Mouse (Mus musculus) erythroblast, embryonic 14.5 days (primary cell): Measurements from ENCODE around the gene Cep152. TPM values are rescaled to one million over a fixed set of nuclear protein-coding genes. Genes with fewer than 3 reads are reported as not detected.

Experiments
- H3K27me3 ChIP-seq: 2 replicates; pipeline ENCODE4 v1.6.1; 2012; ENCODE audit warnings: inconsistent platforms; ENCODE audit not compliant: control insufficient read depth
- H3K36me3 ChIP-seq: 2 replicates; pipeline ENCODE4 v1.6.1; 2012; ENCODE audit warnings: mild to moderate bottlenecking, inconsistent platforms; ENCODE audit not compliant: control insufficient read depth
- H3K4me1 ChIP-seq: 2 replicates; pipeline ENCODE4 v1.6.1; 2012; ENCODE audit warnings: inconsistent platforms; ENCODE audit not compliant: control insufficient read depth
- H3K4me3 ChIP-seq: replicated peaks from 2 replicates; pipeline ENCODE3; 2012; ENCODE audit warnings: moderate library complexity, mild to moderate bottlenecking, inconsistent platforms
- H3K9me3 ChIP-seq: 2 replicates; pipeline ENCODE4 v1.6.1; 2012; ENCODE audit warnings: low read length, inconsistent platforms, mixed read lengths; ENCODE audit not compliant: control insufficient read depth
- GATA1 ChIP-seq: IDR thresholded peaks from 2 replicates; pipeline ENCODE4 v1.6.1; 2012; ENCODE audit warnings: low read length, inconsistent platforms, mixed read lengths
- TAL1 ChIP-seq: IDR thresholded peaks from 3 replicates; pipeline ENCODE4 v1.6.1; 2012; ENCODE audit warnings: low read length, inconsistent platforms, mixed read lengths
- polyA plus RNA-seq: library from polyadenylated mRNA; stranded (reverse); fragments of >175 nt; gene quantifications from 2 replicates; pipeline ENCODE4 v1.2.3, GENCODE M21; 2012

The Cep152 gene
- polyA plus RNA-seq, 1 experiment, result 0.27 TPM

DNA sequence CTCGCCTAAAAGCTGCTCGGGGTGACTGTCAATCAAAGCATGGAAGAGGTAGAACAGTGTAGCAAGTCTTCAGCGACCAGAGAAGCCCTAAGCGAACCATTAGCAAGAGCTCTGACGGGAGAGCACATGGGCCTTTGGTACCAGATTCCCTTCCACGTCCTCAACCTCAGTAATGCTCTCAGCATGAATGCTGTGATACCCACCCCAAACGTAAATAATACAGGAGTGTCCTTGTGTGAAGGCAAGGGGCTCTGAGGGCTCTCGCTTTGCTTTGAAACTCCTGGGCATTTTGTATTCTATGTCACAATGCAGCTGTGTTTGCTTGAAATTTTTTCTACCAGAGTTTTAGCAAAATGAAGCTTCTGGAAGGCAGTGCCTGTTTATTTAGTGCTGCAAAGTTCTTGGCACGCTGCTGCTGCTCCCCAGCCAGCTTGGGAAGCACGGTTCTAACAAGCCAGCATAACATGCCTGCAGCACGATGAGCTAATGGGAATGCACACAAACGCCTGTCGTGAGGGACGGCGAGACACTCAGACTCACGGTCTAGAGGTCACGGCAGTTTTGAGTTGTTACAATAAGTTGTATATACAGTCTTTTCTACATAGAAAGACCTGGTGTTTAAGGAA is 18.6 kb downstream of the Cep152 start:
- peaks cover 94% of the 10 kb centered on the region for H3K36me3 ChIP-seq

DNA sequence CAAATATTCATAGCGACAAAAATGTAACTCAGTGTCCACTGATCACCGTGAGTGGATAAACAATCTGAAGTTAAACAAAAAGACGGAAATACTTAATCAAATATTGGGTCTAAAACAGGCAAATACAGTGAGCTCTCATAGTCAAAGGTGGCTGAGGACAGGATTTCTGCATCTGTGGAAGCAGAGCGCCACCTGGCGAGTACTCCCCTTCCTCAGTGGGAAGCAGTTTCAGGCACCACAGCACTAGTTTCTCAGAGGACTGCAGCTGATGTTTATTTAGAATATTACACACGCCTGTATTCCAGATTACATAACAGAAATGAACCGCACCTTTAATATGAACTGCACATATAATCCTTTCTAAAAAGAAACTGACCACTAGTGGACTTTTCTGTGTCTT is 20.3 kb downstream of the Cep152 start:
- H3K4me3 ChIP-seq, result no peak overlapping the region
- no peaks in the 10 kb centered on the region for H3K9me3 ChIP-seq
- no peaks in the 10 kb centered on the region for H3K4me1 ChIP-seq
- H3K36me3 ChIP-seq, result peaks cover 95% of the 10 kb centered on the region
- TF ChIP-seq TAL1 (no peak), GATA1 (no peak)
- H3K27me3 ChIP-seq, result no peaks in the 10 kb centered on the region

More for the DNA sequence above, 18.6 kb downstream of the Cep152 start:
- no peak overlapping the region for H3K4me3 ChIP-seq
- no peaks in the 10 kb centered on the region for H3K4me1 ChIP-seq
- TF ChIP-seq TAL1 (no peak), GATA1 (no peak)
- H3K9me3 ChIP-seq, result no peaks in the 10 kb centered on the region
- no peaks in the 10 kb centered on the region for H3K27me3 ChIP-seq

DNA sequence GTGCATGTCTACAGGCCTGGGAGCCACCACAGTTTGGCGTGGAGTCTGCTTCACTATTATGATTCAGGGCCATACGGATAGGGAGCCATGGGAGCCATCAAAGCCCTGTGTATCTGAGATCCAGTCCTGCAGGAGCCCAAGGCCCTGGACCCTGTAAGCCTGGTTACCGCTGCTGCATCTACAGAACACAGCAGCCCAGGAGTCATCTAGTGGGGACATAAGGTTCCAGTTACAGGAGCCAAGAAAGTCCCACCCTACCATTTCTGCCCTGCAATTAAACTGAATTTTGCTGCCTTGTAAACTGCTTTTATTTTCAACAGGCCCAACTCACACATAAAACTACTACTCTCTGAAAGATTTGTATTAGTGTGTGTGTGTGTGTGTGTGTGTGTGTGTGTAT is 21.9 kb downstream of the Cep152 start:
- H3K36me3 ChIP-seq, result peaks cover 98% of the 10 kb centered on the region
- H3K4me1 ChIP-seq, result no peaks in the 10 kb centered on the region
- TF ChIP-seq TAL1 (no peak), GATA1 (no peak)
- H3K27me3 ChIP-seq, result no peaks in the 10 kb centered on the region
- no peaks in the 10 kb centered on the region for H3K9me3 ChIP-seq
- no peak overlapping the region for H3K4me3 ChIP-seq

DNA sequence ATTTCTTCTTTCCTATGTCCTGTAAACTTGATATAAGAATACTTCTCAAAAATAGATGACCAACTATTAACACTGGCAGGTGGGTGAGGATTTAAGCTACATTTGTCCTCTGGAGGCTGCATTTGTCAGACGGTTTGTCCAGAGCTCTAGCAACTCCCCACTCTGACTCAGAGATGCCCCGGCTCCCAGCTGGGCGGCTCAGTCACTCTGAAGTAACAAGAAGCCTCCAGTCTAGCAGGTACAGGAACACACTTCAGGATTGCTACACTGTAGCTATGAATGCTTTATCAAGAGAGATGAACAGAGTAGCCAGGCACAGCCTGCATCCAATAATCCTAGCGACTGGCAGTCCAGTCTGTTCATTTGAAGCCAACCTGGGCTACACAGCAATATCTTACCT is 26.0 kb downstream of the Cep152 start:
- Histone ChIP-seq H3K27me3 (no peaks in the 10 kb centered on the region), H3K36me3 (peaks cover 94% of the 10 kb centered on the region), H3K4me1 (no peaks in the 10 kb centered on the region), H3K4me3 (no peak overlapping the region), H3K9me3 (no peaks in the 10 kb centered on the region)
- TF ChIP-seq TAL1 (no peak), GATA1 (no peak)

DNA sequence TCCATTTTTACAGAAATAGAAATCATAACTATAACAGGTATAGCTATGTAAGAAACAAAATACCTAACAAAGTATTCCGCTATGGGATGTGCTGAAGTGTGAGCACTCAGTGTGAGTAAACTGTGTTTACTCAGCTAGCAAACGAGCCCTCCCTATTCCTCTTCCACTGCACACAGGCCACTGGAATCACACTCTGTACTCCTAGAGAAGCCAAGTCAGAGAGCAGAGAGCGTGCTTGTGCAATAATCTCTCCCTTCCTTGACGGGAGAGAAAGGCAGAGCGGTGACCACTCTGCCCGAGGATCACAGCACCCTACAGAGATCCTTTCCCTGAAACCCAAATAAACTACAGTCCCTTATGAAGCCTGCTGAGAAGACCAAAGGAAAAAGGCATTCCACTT is 26.7 kb downstream of the Cep152 start:
- Histone ChIP-seq H3K27me3 (no peaks in the 10 kb centered on the region), H3K9me3 (no peaks in the 10 kb centered on the region), H3K36me3 (peaks cover 94% of the 10 kb centered on the region), H3K4me3 (no peak overlapping the region), H3K4me1 (no peaks in the 10 kb centered on the region)
- TF ChIP-seq GATA1 (no peak), TAL1 (no peak)

DNA sequence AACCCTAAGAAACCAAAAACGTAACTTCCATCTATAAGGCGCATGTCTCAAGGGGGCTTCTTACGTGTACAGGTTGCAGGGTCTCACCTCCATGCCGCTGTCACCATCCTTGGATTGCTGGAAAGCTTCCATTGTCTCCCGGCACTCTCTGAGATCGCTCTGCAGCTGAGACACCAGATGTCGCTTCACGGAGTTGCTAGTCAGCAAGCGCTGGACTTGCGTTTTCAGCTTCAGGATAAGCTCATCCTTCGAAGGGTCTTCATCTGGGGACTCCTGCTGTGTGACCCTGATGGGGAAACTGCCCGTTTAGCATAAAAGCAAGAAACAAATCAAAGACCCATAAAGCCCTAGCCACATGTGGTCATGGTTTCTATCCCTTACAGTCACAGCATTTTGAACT is 30.1 kb downstream of the Cep152 start:
- peaks cover 90% of the 10 kb centered on the region for H3K36me3 ChIP-seq

DNA sequence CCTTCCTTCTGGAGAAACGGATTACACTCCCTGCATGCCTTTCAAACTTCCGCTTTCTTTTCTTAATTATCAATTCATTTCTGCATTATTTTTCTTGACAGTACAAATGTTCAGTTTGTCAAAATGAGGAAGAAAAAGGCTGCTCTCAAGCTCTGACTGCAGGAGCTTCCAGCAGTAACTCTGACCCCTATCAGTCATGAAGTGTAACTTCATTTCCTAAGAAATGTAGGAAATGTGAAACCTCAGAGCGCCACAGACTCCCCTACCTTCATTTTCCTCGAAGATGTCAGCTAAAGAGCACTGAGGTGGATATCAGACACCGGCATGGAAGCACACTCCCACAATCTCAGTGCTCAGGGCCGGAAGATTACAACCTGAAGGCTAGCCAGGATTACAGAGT is 30.8 kb downstream of the Cep152 start:
- no peaks in the 10 kb centered on the region for H3K9me3 ChIP-seq
- H3K36me3 ChIP-seq, result peaks cover 90% of the 10 kb centered on the region

More for the DNA sequence above, 30.1 kb downstream of the Cep152 start:
- Histone ChIP-seq H3K9me3 (no peaks in the 10 kb centered on the region), H3K4me3 (no peak overlapping the region), H3K27me3 (no peaks in the 10 kb centered on the region), H3K4me1 (no peaks in the 10 kb centered on the region)
- TF ChIP-seq TAL1, result no peak
- no peak for TF ChIP-seq GATA1

DNA sequence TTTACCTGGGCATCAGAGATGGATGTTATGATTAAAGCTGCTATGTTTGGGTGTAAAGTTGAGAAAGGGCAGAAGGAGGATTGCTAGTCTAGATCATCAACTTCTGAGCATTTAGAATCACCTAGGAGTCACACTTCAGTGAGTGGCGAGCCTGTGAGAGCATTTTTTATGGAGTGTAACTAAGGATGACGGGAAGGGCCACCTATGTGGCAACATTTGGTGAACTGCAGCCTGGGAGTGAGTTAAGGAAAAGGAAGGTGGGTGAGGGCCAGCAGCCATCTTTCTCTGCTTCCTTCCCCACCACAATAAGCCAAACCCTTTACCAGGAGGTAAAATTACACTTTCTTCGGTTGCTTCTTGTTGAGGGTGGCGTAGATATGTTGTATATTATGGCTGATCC is 33.0 kb downstream of the Cep152 start:
- no peaks in the 10 kb centered on the region for H3K4me1 ChIP-seq
- no peaks in the 10 kb centered on the region for H3K27me3 ChIP-seq
- H3K36me3 ChIP-seq, result peaks cover 93% of the 10 kb centered on the region
- no peak overlapping the region for H3K4me3 ChIP-seq
- no peak for TF ChIP-seq TAL1
- no peak for TF ChIP-seq GATA1
- H3K9me3 ChIP-seq, result no peaks in the 10 kb centered on the region

More for the DNA sequence above, 30.8 kb downstream of the Cep152 start:
- H3K4me3 ChIP-seq, result no peak overlapping the region
- no peaks in the 10 kb centered on the region for H3K27me3 ChIP-seq
- TF ChIP-seq GATA1 (no peak), TAL1 (no peak)
- H3K4me1 ChIP-seq, result no peaks in the 10 kb centered on the region

DNA sequence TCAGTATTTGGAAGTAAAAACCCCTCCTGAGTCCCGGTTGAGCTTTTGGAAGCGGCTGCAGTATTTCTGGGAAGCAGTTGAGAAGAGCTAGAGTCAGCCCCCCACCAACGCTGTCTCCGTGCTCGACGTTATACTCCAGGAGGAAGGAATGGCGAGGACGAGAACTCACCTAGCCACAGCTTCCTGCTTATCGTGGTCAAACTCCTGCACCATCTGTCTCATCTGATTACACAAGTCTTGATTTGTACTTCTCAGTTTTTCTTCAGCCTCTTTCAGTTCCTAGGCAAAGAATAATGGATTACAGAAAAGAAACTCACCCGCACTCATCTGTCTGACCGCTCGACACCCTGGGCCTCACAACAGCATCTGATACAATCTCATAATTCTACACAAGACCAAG is 35.6 kb downstream of the Cep152 start:
- no peak overlapping the region for H3K4me3 ChIP-seq
- TF ChIP-seq TAL1, result no peak
- no peak for TF ChIP-seq GATA1
- H3K4me1 ChIP-seq, result no peaks in the 10 kb centered on the region
- no peaks in the 10 kb centered on the region for H3K9me3 ChIP-seq
- no peaks in the 10 kb centered on the region for H3K27me3 ChIP-seq
- H3K36me3 ChIP-seq, result peaks cover 95% of the 10 kb centered on the region

DNA sequence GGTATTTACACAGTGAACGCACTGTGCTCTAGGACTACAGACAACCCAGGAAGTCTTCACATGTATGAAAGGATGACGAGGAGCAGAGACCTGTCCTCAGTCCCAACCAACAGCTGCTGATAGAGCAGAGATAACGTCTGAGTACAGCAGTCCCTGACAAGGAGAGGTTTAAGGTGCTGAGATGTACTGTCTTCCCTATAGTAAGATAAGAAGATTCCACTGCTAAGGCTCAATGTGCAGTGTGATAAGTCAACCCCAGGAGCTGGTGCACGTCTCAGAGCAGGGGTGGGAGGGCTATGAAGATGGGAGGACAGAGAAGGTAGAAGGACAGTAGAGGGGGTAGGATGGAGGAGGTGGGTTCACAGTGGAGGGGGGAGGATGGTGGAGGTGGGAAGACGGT is 43.8 kb downstream of the Cep152 start:
- H3K4me1 ChIP-seq, result no peaks in the 10 kb centered on the region
- no peaks in the 10 kb centered on the region for H3K27me3 ChIP-seq
- H3K9me3 ChIP-seq, result no peaks in the 10 kb centered on the region
- TF ChIP-seq TAL1 (no peak), GATA1 (no peak)
- peaks cover 96% of the 10 kb centered on the region for H3K36me3 ChIP-seq
- H3K4me3 ChIP-seq, result no peak overlapping the region
